Mouse (Mus musculus) olfactory bulb, adult 2 months (tissue): Measurements from ENCODE around the gene Anks3.

Experiments
- CTCF ChIP-seq: fragments of 200-500 bp; IDR thresholded peaks from 2 replicates; pipeline ENCODE4 v1.5.1; 2012; ENCODE audit warnings: low read depth, mild to moderate bottlenecking, low read length, moderate library complexity; ENCODE audit not compliant: insufficient read depth
- POLR2A ChIP-seq: fragments of 200-500 bp; IDR thresholded peaks from 2 replicates; pipeline ENCODE4 v1.6.1; 2012; ENCODE audit warnings: mild to moderate bottlenecking, low read depth, low read length, moderate library complexity; ENCODE audit not compliant: insufficient read depth

DNA sequence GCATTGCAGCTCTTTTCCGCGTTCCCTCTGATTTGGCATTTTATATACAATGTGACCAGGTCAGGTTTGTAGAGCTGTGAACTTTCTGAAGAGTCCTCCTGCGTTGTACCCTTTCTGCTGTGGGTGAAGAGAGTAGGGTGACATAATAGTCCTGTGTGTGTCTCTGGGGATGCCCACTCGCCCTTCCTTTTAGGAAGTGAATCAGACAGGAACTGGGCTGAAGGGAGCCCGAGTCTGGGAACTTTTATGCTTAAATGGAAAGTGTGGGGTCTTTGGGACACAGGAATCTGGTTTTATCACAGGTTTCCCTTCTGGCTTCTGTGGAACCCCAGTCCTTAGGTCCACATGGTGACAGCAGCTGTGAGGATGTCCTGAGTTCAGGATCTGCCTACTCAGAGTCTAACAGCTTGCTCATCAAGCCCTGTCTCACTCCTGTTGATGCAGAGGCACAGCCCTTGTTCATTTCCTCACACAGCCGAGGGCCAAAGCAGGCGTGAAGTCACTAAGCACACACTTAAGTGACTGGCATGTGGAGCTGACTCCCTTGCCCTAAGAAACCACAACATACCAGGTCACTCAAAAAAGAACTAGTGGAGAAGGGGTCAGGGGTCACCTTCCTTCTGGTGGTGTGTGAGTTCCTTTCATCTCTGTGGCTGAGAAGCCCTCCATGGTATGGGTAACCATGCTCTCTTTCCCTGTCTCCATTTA is 69.7 kb downstream of the Anks3 start:
- TF ChIP-seq POLR2A (no peak), CTCF (no peak)
